Mouse (Mus musculus) testis, adult 2 months (tissue): ENCODE data around the gene Cmip.

Experiments
- CTCF ChIP-seq: fragments of 200-500 bp; IDR thresholded peaks from 2 replicates; pipeline ENCODE4 v1.5.1; 2012; ENCODE audit warnings: low read depth, mild to moderate bottlenecking, inconsistent platforms, low read length, moderate library complexity; ENCODE audit not compliant: control insufficient read depth, insufficient read depth, insufficient replicate concordance
- POLR2A ChIP-seq: fragments of 200-500 bp; IDR thresholded peaks from 2 replicates; pipeline ENCODE4 v1.6.1; 2012; ENCODE audit warnings: low read depth, mild to moderate bottlenecking, inconsistent platforms, low read length, moderate library complexity; ENCODE audit not compliant: control insufficient read depth

- no peak for TF ChIP-seq POLR2A
- TF ChIP-seq CTCF = no peak
Measured at GRCm38 (mm10) chr8:117446344-117446997, 189.6 kb downstream of the Cmip start.
